Mouse (Mus musculus) brain, embryonic 14.5 days (tissue): ENCODE measurements around the gene Ncbp1.

Experiments used
- CTCF ChIP-seq: fragments of 200-500 bp; IDR thresholded peaks from 2 replicates; pipeline ENCODE4 v1.5.1; 2012; ENCODE audit warnings: inconsistent platforms, mild to moderate bottlenecking, moderate library complexity, borderline replicate concordance; ENCODE audit not compliant: insufficient read depth, insufficient read length; ENCODE audit errors: extremely low read depth
- POLR2A ChIP-seq: fragments of 200-500 bp; IDR thresholded peaks from 2 replicates; pipeline ENCODE4 v1.6.1; 2012; ENCODE audit warnings: mild to moderate bottlenecking, inconsistent platforms, borderline replicate concordance; ENCODE audit not compliant: poor library complexity, insufficient read depth, insufficient read length, severe bottlenecking; ENCODE audit errors: extremely low read depth

DNA sequence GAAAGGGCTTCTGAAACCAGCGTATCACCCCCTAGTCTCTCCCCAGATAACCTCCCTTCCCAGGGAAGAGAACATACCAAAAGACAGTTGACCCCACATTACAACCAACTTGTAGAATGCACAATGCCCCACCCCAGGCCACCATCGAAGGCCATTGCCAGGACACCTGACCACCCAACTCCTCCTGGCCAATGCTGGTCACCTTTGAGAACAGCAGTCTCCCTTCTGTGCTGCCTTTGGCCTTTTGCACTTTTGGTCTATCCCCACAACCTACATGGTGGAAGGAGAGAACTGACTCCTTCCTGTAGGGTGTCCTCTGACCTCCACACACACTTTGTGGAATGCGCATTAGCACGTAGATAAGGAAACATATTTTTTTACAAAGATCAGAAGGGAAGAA lies 20.9 kb upstream of the Ncbp1 start:
- TF ChIP-seq POLR2A = no peak
- TF ChIP-seq CTCF = no peak
